Mouse (Mus musculus) adrenal gland, adult (tissue): ENCODE data around the gene Slc4a10.
A peak's percentile ranks its signal among the peaks of the same experiment; 100 is the strongest.

Experiments
- DNase-seq, 2 experiments: peaks; one replicate each; pipeline ENCODE4 v3.0.0; 2022 to 2023; ENCODE audit warnings: low spot score in 1 of 2; ENCODE audit not compliant: inconsistent age in 2 of 2

The Slc4a10 gene

GRCm38 (mm10) chr2:62271840-62272239 is 225.6 kb downstream of the Slc4a10 start:
- DNase-seq = no peak

DNA sequence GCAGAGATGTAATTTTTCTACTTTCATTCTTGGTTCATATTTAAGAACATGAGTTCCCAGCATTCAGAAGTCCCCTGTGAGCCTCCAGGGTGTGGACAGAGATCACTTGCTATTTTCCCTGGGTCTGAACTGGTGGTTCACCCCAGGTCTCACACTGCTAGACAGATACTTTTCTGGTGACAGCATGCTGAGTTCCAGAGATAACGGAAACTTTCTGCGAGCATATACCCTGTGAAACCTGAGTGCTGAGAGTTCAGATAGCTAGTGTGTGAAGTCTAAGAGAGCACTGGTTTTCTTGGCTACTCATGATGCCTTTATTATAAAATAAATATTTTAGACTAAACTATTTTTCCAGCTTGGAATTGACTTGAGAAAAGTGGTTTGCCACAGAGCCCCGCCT is 232.5 kb downstream of the Slc4a10 start:
- no peak for DNase-seq

GRCm38 (mm10) chr2:62279777-62280176 is 233.5 kb downstream of the Slc4a10 start:
- no peak for DNase-seq

DNA sequence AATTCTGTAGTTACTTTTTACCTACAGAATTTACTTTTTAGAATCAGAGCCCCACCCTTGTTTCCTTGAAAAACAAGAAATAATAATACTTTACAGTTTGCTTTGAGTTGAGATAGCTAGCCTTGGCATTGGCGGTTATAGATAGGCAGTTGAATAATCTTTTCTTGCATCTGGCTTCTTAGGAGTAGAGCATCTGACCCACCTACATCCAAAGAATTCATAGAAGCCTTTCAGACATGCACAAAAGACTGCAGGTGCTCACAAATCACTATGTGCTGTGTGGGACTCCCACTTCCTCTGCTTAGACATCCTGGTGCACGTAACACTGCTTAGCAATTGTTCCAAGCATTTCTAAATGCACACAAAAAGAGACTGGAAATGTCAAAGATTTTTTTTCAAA is 238.8 kb downstream of the Slc4a10 start:
- no peak for DNase-seq

GRCm38 (mm10) chr2:62285847-62286246 is 239.6 kb downstream of the Slc4a10 start:
- DNase-seq = peak in 1 of 2 experiments; percentile 27

- no peak for DNase-seq
These were observed 241.3 kb downstream of the Slc4a10 start for GRCm38 (mm10) chr2:62287532-62287931.

GRCm38 (mm10) chr2:62293846-62294245 is 247.6 kb downstream of the Slc4a10 start:
- no peak for DNase-seq

DNA sequence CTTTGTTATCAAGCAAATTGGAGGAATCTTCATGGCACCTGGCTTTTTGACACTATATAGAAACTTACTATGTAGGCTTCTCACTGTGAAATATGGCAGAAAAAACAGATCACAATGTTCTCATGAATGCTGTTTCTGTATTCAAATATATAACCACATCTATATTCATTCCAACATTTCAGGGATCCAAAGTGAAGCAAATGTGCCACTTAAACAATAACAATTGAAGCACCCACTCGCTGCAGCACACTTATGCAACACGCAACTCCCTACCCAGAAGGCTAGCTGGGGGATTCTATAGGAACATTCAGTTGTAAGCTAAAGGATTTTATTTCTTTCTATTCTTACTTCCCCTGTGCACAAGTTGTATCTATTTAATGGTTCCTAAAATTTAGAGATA is 255.5 kb downstream of the Slc4a10 start:
- DNase-seq = no peak

DNA sequence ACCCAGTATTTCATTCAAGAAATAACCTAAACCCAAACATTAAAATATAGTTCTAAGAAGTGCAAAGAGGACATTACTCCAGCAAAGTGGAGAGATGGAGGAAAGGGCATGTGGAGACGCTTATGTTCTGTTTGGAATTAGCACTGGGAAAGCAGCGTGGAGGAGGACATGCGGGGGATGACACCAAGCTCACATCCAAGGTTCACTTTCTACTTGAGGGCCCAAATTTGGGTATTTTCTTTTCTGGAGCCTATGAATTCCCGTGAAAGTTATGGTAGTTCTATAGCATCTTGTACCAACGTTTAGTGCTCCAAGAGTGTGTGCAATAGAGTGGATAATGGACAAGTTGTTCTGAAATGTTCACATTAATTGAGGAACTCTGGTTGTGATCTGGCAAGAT is 260.7 kb downstream of the Slc4a10 start:
- no peak for DNase-seq

DNA sequence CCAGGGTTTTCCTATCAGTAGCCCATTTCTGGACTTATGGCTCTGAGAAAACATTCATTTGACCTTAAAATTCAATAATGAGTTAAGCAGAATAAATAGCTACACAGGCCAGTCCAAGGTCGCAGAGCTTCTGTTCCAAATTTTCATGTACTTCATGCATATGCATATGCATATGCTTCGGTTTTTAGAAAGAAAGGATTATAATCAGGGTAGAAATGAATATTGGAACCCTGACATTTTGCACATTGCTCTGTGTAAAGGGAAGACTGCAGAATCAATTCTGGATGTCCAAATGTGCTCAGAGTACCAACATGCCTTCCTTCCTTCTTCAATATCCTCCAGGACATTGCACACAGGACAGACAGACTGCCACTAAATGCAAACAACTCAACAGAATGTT is 261.2 kb downstream of the Slc4a10 start:
- no peak for DNase-seq

DNA sequence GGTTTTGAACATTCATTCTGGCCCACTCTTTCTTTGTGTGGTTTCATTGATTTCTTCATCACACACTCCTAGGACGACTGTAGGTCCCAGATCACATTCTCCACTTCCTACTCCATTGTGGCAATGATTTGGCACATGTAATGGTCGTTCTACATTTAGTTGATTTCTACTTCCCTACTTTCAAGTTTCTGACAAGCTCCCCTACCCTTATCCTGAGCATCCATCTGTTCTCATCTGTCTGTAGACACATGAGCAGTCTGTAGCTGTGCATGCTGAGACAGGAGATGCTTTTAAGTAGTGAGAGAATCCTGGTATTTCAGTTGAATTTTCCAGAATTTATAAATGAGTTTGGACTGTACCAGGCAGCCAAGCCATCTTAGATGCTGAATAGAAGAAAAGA is 270.7 kb downstream of the Slc4a10 start:
- no peak for DNase-seq

GRCm38 (mm10) chr2:62319489-62319888 is 273.2 kb downstream of the Slc4a10 start:
- DNase-seq = no peak

DNA sequence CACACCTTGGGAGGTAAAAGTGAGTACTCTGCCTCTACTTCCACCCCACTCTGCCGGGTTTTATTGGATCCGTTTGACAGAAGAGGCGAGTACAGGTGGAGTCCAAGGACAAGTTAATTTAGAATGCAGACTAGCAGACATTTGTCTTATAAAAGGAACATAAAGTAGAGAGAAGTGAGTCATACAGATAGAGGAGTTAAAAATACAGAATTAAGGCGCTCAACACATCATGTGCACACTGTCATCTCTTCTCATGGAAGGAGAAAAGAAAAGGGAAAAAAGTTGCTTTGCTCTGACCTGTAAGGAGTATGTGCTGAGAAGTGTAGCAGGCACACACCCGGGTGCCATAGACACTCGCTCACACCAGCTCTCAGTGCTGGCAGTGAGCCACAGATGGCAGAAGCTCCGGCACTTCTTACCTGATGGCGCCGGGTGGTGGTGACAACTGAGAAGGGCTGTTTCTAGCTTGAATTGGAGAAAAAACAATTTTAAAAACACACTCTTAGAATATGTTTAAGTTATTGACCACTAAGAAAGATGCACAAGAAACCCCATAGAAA is 276.9 kb downstream of the Slc4a10 start:
- no peak for DNase-seq

- DNase-seq = no peak
These were observed 279.1 kb downstream of the Slc4a10 start for GRCm38 (mm10) chr2:62325388-62325787.

DNA sequence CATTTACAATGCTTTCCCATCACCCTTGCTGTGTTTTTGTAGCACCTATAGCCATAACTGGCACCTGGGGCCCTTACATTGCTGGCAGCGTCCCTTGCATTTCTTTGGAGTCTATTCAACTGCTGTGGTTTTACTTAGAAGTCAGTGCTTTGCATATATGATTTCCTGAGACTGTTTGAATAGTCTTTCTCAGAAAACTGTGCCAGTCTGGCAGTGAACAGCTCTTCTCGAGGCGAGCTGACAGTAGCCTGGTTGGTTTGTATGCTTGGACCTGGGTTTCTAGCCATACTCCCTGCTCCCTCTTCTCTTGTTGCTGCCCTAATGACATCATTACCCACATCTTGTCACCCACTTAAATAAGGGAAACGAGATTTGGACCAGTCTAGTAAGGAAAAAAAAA is 285.7 kb downstream of the Slc4a10 start:
- DNase-seq = no peak

- DNase-seq = no peak
These were observed 286.2 kb downstream of the Slc4a10 start for GRCm38 (mm10) chr2:62332465-62332864.

DNA sequence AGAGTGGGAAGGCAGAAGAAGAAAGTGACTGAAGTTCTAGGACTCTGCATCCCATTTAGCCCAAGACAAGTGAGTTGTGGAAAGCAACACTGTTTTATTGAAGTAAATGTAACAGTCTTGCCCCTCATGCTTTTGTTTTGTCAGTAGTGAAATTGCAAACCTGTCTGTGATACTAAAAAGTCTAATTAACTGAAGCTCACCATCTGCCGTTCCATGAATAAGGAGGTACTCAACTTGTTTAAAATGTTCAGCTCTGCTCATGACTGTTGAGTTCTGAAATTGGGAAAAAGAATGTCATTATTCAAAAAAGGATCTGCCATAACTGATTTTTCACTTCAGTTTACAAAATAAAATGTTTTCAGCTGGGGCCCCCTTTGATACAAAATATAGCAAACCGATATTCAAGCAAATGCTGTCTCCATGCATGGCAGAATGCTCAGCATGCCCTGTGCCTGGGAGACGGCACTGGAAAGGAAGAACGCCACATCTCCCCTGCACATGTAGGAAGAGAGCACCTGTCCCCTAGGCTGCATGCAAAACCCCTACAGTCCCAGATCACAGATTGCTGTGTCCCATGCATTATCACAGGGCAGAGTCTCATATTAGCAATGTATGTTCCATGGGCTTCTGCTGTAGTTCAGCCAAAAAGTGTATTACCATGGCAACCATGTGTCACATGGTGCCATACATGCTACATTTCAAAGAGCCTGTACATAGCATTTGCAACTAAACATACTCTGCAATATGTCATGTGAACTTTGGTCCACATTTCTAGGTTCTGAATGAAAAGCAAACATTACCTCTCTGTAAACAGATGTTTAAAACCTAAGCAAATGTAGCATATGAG is 288.4 kb downstream of the Slc4a10 start:
- DNase-seq = no peak

GRCm38 (mm10) chr2:62337086-62337485 is 290.8 kb downstream of the Slc4a10 start:
- DNase-seq = no peak

DNA sequence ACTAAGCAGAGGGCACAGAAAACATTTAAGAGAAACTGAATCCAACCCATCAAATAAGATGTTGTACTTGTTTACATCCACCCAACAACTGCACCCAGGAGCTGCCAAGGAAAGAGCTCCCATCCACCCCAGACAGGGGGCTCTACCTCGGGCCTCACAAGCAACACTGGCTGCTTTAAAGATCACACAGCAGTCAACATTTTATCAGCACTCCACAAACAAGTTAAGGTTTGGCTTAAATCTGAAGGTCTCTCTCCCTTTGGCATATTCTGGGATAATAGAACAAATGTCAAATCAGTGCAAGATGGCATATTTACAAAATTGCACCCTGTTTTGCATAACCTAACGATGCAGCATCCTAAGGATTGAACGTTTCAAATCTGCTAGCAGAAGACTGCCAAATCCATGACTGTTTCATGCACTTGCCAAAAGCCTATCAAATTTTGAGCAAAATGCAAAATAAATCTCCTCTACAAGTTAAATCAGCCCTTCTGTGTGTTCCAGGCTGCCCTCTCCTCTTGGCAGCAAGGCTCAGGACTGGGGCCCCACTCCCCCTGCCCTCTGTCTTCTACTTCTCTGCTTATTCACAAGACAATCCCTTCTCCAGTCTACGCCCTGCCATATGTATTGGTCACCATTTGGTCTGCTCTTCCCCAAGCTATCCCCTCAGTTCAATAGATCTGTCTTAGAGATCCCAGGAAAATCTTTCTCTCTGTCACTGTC is 293.1 kb downstream of the Slc4a10 start:
- DNase-seq = no peak

- DNase-seq = no peak
These were observed 294.9 kb downstream of the Slc4a10 start for GRCm38 (mm10) chr2:62341061-62341733.

GRCm38 (mm10) chr2:62341734-62342128 is 295.5 kb downstream of the Slc4a10 start:
- no peak for DNase-seq

- DNase-seq = no peak
These were observed 298.1 kb downstream of the Slc4a10 start for GRCm38 (mm10) chr2:62344367-62344766.
